Mouse (Mus musculus) CH12.LX (cell line): ENCODE results near the gene Adat1. TPM values are rescaled to one million over a fixed set of nuclear protein-coding genes. Genes with fewer than 3 reads are reported as not detected.

Experiments
- DNase-seq: peaks from one replicate; pipeline ENCODE4 v3.0.0-alpha.2; 2013; ENCODE audit errors: extremely low read depth
- H3K27ac ChIP-seq: 2 replicates; pipeline ENCODE4 v1.5.1; 2012; ENCODE audit warnings: low read depth, mild to moderate bottlenecking, control low read depth, moderate library complexity; ENCODE audit not compliant: insufficient read depth
- H3K27me3 ChIP-seq: replicated peaks from 2 replicates; pipeline ENCODE3; 2012; ENCODE audit warnings: inconsistent platforms
- H3K36me3 ChIP-seq, 2 experiments: replicated peaks in 1 of 2; 2 replicates each; pipeline versions ENCODE3 to v1.6.1; 2012; ENCODE audit warnings: inconsistent platforms in 1 of 2, low read length in 1 of 2, mild to moderate bottlenecking in 1 of 2, mixed read lengths in 1 of 2, moderate library complexity in 1 of 2; ENCODE audit not compliant: control insufficient read depth in 1 of 2, insufficient read depth in 1 of 2
- H3K4me1 ChIP-seq, 2 experiments: 2 replicates each; pipeline ENCODE4 v1.6.1; 2012; ENCODE audit warnings: inconsistent platforms in 1 of 2, moderate library complexity in 1 of 2; ENCODE audit not compliant: insufficient read depth in 2 of 2, control insufficient read depth in 1 of 2
- H3K4me2 ChIP-seq: 2 replicates; pipeline ENCODE4 v1.6.1; 2012; ENCODE audit warnings: low read depth, mild to moderate bottlenecking, control low read depth; ENCODE audit not compliant: poor library complexity, insufficient read depth, severe bottlenecking
- H3K4me3 ChIP-seq, 3 experiments: fragments of 150-350 bp in 1 of 3; sonication (generic) in 1 of 3; replicated peaks in 1 of 3; 2 replicates each; pipeline versions ENCODE3 to v1.5.1; 2011 to 2012; ENCODE audit warnings: low read depth in 2 of 3, low read length in 2 of 3, mild to moderate bottlenecking in 2 of 3, moderate library complexity in 2 of 3, control low read depth in 1 of 3, improper control_type of control experiment in 1 of 3, inconsistent platforms in 1 of 3, mixed read lengths in 1 of 3; ENCODE audit not compliant: poor library complexity in 1 of 3
- H3K79me2 ChIP-seq: replicated peaks from 2 replicates; pipeline ENCODE4 v1.6.1; 2012; ENCODE audit warnings: mild to moderate bottlenecking, moderate library complexity; ENCODE audit not compliant: control insufficient read depth, poor library complexity, insufficient read depth, severe bottlenecking; ENCODE audit errors: extremely low read depth
- H3K9ac ChIP-seq: 2 replicates; pipeline ENCODE4 v1.6.1; 2012; ENCODE audit warnings: low read depth, mild to moderate bottlenecking, control low read depth, moderate library complexity; ENCODE audit not compliant: insufficient read depth
- H3K9me3 ChIP-seq: replicated peaks from 2 replicates; pipeline ENCODE3; 2012; ENCODE audit warnings: low read length, inconsistent platforms, mixed read lengths
- BHLHE40 ChIP-seq: IDR thresholded peaks from 2 replicates; pipeline ENCODE4 v1.6.1; 2011; ENCODE audit warnings: mild to moderate bottlenecking, low read depth, low read length, improper control_type of control experiment
- CHD2 ChIP-seq: IDR thresholded peaks from 2 replicates; pipeline ENCODE4 v1.6.1; 2011; ENCODE audit warnings: low read length, improper control_type of control experiment
- CTCF ChIP-seq, 2 experiments: IDR thresholded peaks in 1 of 2; conservative IDR thresholded peaks in 1 of 2; 2 replicates each; pipeline ENCODE4 v1.5.1; 2011 to 2012; ENCODE audit warnings: low read depth in 2 of 2, low read length in 2 of 2, improper control_type of control experiment in 1 of 2, inconsistent platforms in 1 of 2, mild to moderate bottlenecking in 1 of 2, moderate library complexity in 1 of 2
- E2F4 ChIP-seq: IDR thresholded peaks from 2 replicates; pipeline ENCODE4 v1.6.1; 2011; ENCODE audit warnings: low read depth, low read length, improper control_type of control experiment; ENCODE audit not compliant: insufficient replicate concordance
- ELF1 ChIP-seq: IDR thresholded peaks from 2 replicates; pipeline ENCODE4 v1.6.1; 2014; ENCODE audit warnings: low read depth, mild to moderate bottlenecking, inconsistent platforms, low read length, improper control_type of control experiment
- EP300 ChIP-seq: IDR thresholded peaks from 2 replicates; pipeline ENCODE4 v1.6.1; 2011; ENCODE audit warnings: low read length, improper control_type of control experiment
- ETS1 ChIP-seq: conservative IDR thresholded peaks from 2 replicates; pipeline ENCODE4 v1.6.1; 2012; ENCODE audit warnings: low read depth, mild to moderate bottlenecking, inconsistent platforms, low read length, improper control_type of control experiment, moderate library complexity
- GABPA ChIP-seq: IDR thresholded peaks from 2 replicates; pipeline ENCODE4 v1.6.1; 2012; ENCODE audit warnings: low read depth, low read length, improper control_type of control experiment, inconsistent platforms; ENCODE audit not compliant: insufficient replicate concordance
- HCFC1 ChIP-seq: IDR thresholded peaks from 2 replicates; pipeline ENCODE4 v1.6.1; 2012; ENCODE audit warnings: low read depth, mild to moderate bottlenecking, inconsistent platforms, low read length, improper control_type of control experiment
- IRF4 ChIP-seq: IDR thresholded peaks from 2 replicates; pipeline ENCODE4 v1.6.1; 2014; ENCODE audit warnings: low read depth, mild to moderate bottlenecking, inconsistent platforms, low read length, improper control_type of control experiment
- JUN ChIP-seq: IDR thresholded peaks from 2 replicates; pipeline ENCODE4 v1.6.1; 2011; ENCODE audit warnings: low read depth, mild to moderate bottlenecking, low read length, improper control_type of control experiment, moderate library complexity; ENCODE audit not compliant: insufficient read depth
- JUND ChIP-seq: conservative IDR thresholded peaks from 2 replicates; pipeline ENCODE4 v1.6.1; 2011; ENCODE audit warnings: low read depth, low read length, improper control_type of control experiment
- KAT2A ChIP-seq: IDR thresholded peaks from 2 replicates; pipeline ENCODE4 v1.6.1; 2012; ENCODE audit warnings: low read length, improper control_type of control experiment, inconsistent platforms; ENCODE audit not compliant: insufficient replicate concordance
- MAX ChIP-seq: IDR thresholded peaks from 2 replicates; pipeline ENCODE4 v1.6.1; 2011; ENCODE audit warnings: low read length, improper control_type of control experiment
- MAZ ChIP-seq: IDR thresholded peaks from 2 replicates; pipeline ENCODE4 v1.6.1; 2012; ENCODE audit warnings: low read depth, mild to moderate bottlenecking, inconsistent platforms, low read length, improper control_type of control experiment, moderate library complexity
- MEF2A ChIP-seq: IDR thresholded peaks from 2 replicates; pipeline ENCODE4 v1.6.1; 2014; ENCODE audit warnings: low read depth, mild to moderate bottlenecking, inconsistent platforms, low read length, improper control_type of control experiment, borderline replicate concordance
- MXI1 ChIP-seq: IDR thresholded peaks from 2 replicates; pipeline ENCODE4 v1.6.1; 2011; ENCODE audit warnings: mild to moderate bottlenecking, low read depth, low read length, improper control_type of control experiment
- MYC ChIP-seq: IDR thresholded peaks from 2 replicates; pipeline ENCODE4 v1.6.1; 2011; ENCODE audit warnings: low read depth, mild to moderate bottlenecking, improper control_type of control experiment, low read length
- NELFE ChIP-seq: IDR thresholded peaks from 2 replicates; pipeline ENCODE4 v1.6.1; 2011; ENCODE audit warnings: low read depth, low read length, improper control_type of control experiment
- PAX5 ChIP-seq: IDR thresholded peaks from 2 replicates; pipeline ENCODE4 v1.6.1; 2012; ENCODE audit warnings: low read length, inconsistent platforms, mixed read lengths
- POLR2A ChIP-seq: IDR thresholded peaks from 2 replicates; pipeline ENCODE4 v1.6.1; 2011; ENCODE audit warnings: low read depth, mild to moderate bottlenecking, improper control_type of control experiment, low read length
- POLR2AphosphoS2 ChIP-seq: IDR thresholded peaks from 2 replicates; pipeline ENCODE4 v1.6.1; 2011; ENCODE audit warnings: low read depth, low read length, improper control_type of control experiment
- RAD21 ChIP-seq: IDR thresholded peaks from 2 replicates; pipeline ENCODE4 v1.6.1; 2011; ENCODE audit warnings: low read depth, mild to moderate bottlenecking, low read length, improper control_type of control experiment, moderate library complexity
- SIN3A ChIP-seq: IDR thresholded peaks from 2 replicates; pipeline ENCODE4 v1.6.1; 2012; ENCODE audit warnings: low read length, improper control_type of control experiment, inconsistent platforms
- SMC3 ChIP-seq: IDR thresholded peaks from 2 replicates; pipeline ENCODE4 v1.6.1; 2011; ENCODE audit warnings: low read depth, low read length, improper control_type of control experiment
- TCF12 ChIP-seq: IDR thresholded peaks from 2 replicates; pipeline ENCODE4 v1.6.1; 2014; ENCODE audit warnings: low read depth, mild to moderate bottlenecking, inconsistent platforms, low read length, improper control_type of control experiment
- UBTF ChIP-seq: IDR thresholded peaks from 2 replicates; pipeline ENCODE4 v1.6.1; 2012; ENCODE audit warnings: low read depth, mild to moderate bottlenecking, inconsistent platforms, low read length, improper control_type of control experiment, moderate library complexity
- USF2 ChIP-seq: conservative IDR thresholded peaks from 2 replicates; pipeline ENCODE4 v1.6.1; 2011; ENCODE audit warnings: low read depth, low read length, improper control_type of control experiment
- ZC3H11A ChIP-seq: IDR thresholded peaks from 2 replicates; pipeline ENCODE4 v1.6.1; 2012; ENCODE audit warnings: low read depth, mild to moderate bottlenecking, inconsistent platforms, low read length, improper control_type of control experiment
- ZKSCAN1 ChIP-seq: IDR thresholded peaks from 2 replicates; pipeline ENCODE4 v1.6.1; 2012; ENCODE audit warnings: low read depth, inconsistent platforms, low read length, improper control_type of control experiment, borderline replicate concordance
- ZNF384 ChIP-seq: IDR thresholded peaks from 2 replicates; pipeline ENCODE4 v1.6.1; 2012; ENCODE audit warnings: low read depth, low read length, improper control_type of control experiment, inconsistent platforms
- dilution Hi-C: fragments of 300-500 bp; cut with MboI; formaldehyde crosslinking; loops from 2 replicates; pipeline ENCODE4 v1.14.3; 2020; ENCODE audit warnings: low sequenced_read_pairs; ENCODE audit not compliant: extremely low pct_unique_long_range_greater_than_20kb, extremely low pct_ligation_motif_present
- in situ Hi-C: fragments of 300-500 bp; cut with MboI; formaldehyde crosslinking; loops from 3 replicates; pipeline ENCODE4 v1.14.3; 2019; ENCODE audit warnings: low sequenced_read_pairs, low pct_ligation_motif_present, low pct_unique_long_range_greater_than_20kb, mixed read lengths
- polyA plus RNA-seq: library from polyadenylated mRNA; unstranded; fragments of >175 nt; gene quantifications from 2 replicates; pipeline ENCODE4 v1.2.1, GENCODE M21; 2012; ENCODE audit warnings: low read depth; ENCODE audit not compliant: insufficient read length
- total RNA-seq, 2 experiments: library from RNA; depleted of rRNA; stranded (reverse); fragments of 300-350 nt in 1 of 2; fragments of >200 nt in 1 of 2; gene quantifications; 2 replicates each; pipeline ENCODE4 v1.2.3; 2012 to 2014

Adat1 gene
- total and polyA plus RNA-seq, 3 experiments = 5.4 to 8.7 (median 8.1) TPM

DNA sequence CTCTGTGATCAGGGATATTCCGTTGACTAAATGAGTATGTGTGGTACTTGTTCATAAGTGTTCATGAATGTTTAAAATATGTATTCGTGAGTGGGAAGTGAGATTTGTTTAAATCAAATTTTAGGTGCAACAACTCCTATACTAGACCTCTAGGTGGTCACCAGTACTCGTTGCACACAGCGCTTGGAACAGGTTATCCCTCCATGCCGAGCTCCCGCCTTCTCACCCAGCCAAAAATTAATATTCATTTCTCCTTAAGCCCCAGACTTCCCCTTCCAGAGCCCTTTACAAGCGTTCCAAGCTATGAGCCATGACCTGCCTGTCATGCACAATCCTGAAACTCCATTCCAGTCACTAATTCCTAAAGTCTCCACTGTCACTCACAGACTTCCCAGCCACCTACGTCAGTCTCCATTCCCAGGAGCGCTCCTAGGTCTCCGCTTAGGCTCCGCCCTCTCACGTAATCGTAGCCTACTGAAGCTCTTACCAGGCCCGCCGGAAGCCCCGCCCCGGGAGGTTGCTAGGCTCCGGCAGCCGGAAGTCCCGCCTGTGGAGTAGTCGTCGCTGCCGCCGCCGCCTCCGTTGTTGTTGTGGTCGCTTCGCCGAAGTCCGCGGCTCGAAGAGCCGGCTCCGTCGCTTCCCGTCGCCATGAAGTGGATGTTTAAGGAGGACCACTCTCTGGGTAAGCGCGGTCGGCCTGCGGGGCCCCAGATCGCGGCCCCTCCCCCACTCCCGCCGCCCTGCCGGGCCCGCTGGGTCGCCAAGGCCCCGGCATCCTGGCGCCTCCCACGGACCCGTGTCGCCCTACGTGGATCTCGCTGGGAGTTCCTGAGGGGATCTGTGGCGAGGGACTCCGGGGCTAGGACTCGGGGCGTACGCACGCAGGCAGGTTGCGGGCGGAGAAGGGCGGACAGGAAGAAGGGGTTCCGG is 51.7 kb downstream of the Adat1 start, which contains the start of gene Gabarapl2:
Gene Gabarapl2, plus strand, starts transcription at position 533 of the 930 bp plus-strand sequence.
- Histone ChIP-seq H3K36me3 (peaks cover 16 to 28% of the 10 kb centered on the region in 2 experiments), H3K9me3 (no peaks in the 10 kb centered on the region), H3K4me3 (peak within 1 kb of the TSS; percentile 92 to 98 (median 98)), H3K79me2 (peaks cover 10% of the 10 kb centered on the region; the same call in 1 of the 2 replicates), H3K9ac (peak within 1 kb of the TSS; percentile 89), H3K4me1 (peaks cover 0 to 36% of the 10 kb centered on the region in 2 experiments; a peak in 2 of 4 replicates), H3K27ac (peak within 1 kb of the TSS; percentile 5; the same call in 1 of the 2 replicates), H3K4me2 (peak within 1 kb of the TSS; percentile 90), H3K27me3 (no peaks in the 10 kb centered on the region)
- DNase-seq = peak; percentile 96
- dilution Hi-C loops = no loop called here
- in situ Hi-C loops = no loop called here
- TF ChIP-seq SIN3A = peak; percentile 39
- TF ChIP-seq KAT2A = no peak
- no peak for TF ChIP-seq RAD21
- TF ChIP-seq TCF12 = no peak
- no peak for TF ChIP-seq SMC3
- no peak for TF ChIP-seq USF2
- peak; percentile 59 for TF ChIP-seq POLR2A
- TF ChIP-seq MAX = no peak
- TF ChIP-seq PAX5 = no peak
- TF ChIP-seq NELFE = peak; percentile 36; the same call in 1 of the 2 replicates
- TF ChIP-seq HCFC1 = peak; percentile 74
- TF ChIP-seq ELF1 = peak; percentile 68
- TF ChIP-seq MAZ = peak; percentile 60
- no peak for TF ChIP-seq POLR2AphosphoS2
- peak; percentile 33; the same call in 1 of the 2 replicates for TF ChIP-seq MEF2A
- no peak for TF ChIP-seq EP300
- no peak for TF ChIP-seq ZKSCAN1
- TF ChIP-seq JUND = no peak
- TF ChIP-seq CTCF (conservative IDR thresholded peaks at IDR 0.05 in 1 of 2, IDR thresholded peaks at IDR 0.05 in 1 of 2; ENCODE audit: low read depth in 2 of 2, low read length in 2 of 2) = no peak
- TF ChIP-seq ZC3H11A = no peak
- peak; percentile 40; the same call in 1 of the 2 replicates for TF ChIP-seq IRF4
- TF ChIP-seq JUN = no peak
- TF ChIP-seq CHD2 = no peak
- no peak for TF ChIP-seq UBTF
- TF ChIP-seq GABPA = no peak
- peak; percentile 43; the same call in 1 of the 2 replicates for TF ChIP-seq E2F4
- TF ChIP-seq BHLHE40 = no peak
- TF ChIP-seq ZNF384 = no peak
- no peak for TF ChIP-seq MYC
- 0 out of 2 replicates have a peak, but pooled peaks have one; percentile 12 for TF ChIP-seq ETS1
- 0 out of 2 replicates have a peak, but pooled peaks have one; percentile 14 for TF ChIP-seq MXI1
